Mouse (Mus musculus) heart, postnatal 14 days (tissue): ENCODE measurements around the gene E2f6. TPM values are rescaled to one million over a fixed set of nuclear protein-coding genes. Genes with fewer than 3 reads are reported as not detected.

Experiments used
- DNase-seq, 2 experiments: peaks; one replicate each; pipeline ENCODE4 v3.0.0; 2021 to 2022
- intact Hi-C: fragments of 180-260 bp; cut with DNase I; formaldehyde crosslinking; loops from one replicate; pipeline ENCODE4 v1.15.1; 2025
- total RNA-seq, 2 experiments: library from RNA; stranded (reverse); gene quantifications; 2 replicates each; pipeline ENCODE4 v1.2.3; 2021

E2f6 gene
- total RNA-seq, 2 experiments from 2014 or later = 57.2 to 60.7 TPM

- intact Hi-C loops = no loop called here
- peak; percentile 32 to 36 for DNase-seq
Measured at GRCm38 (mm10) chr12:16840842-16841782, 30.3 kb downstream of the E2f6 start.

- DNase-seq = peak in 1 of 2 experiments; percentile 52
- intact Hi-C loops = no loop called here
Measured at GRCm38 (mm10) chr12:16844623-16845592, 34.1 kb downstream of the E2f6 start.

GRCm38 (mm10) chr12:16847204-16847792 is 36.5 kb downstream of the E2f6 start:
- no peak for DNase-seq

GRCm38 (mm10) chr12:16848501-16848900 is 37.7 kb downstream of the E2f6 start:
- intact Hi-C loops = no loop called here
- DNase-seq = no peak

More at GRCm38 (mm10) chr12:16847204-16847792, 36.5 kb downstream of the E2f6 start:
- intact Hi-C loops = no loop called here

- no peak for DNase-seq
- intact Hi-C loops = no loop called here
Measured at GRCm38 (mm10) chr12:16849821-16850220, 39.1 kb downstream of the E2f6 start.

GRCm38 (mm10) chr12:16850431-16851375 is 39.9 kb downstream of the E2f6 start:
- intact Hi-C loops = no loop called here
- peak; percentile 58 to 67 for DNase-seq

GRCm38 (mm10) chr12:16853431-16854165 is 42.8 kb downstream of the E2f6 start:
- peak; percentile 75 to 83 for DNase-seq
- intact Hi-C loops = no loop called here

GRCm38 (mm10) chr12:16855632-16856305 is 45.0 kb downstream of the E2f6 start:
- DNase-seq = no peak
- intact Hi-C loops = no loop called here

GRCm38 (mm10) chr12:16856306-16856679 is 45.5 kb downstream of the E2f6 start:
- intact Hi-C loops = no loop called here
- no peak for DNase-seq

- intact Hi-C loops = no loop called here
- no peak for DNase-seq
Measured at GRCm38 (mm10) chr12:16858081-16858480, 47.3 kb downstream of the E2f6 start.

- intact Hi-C loops = no loop called here
- DNase-seq = no peak
Measured at GRCm38 (mm10) chr12:16859781-16860180, 49.0 kb downstream of the E2f6 start.

- no peak for DNase-seq
- intact Hi-C loops = no loop called here
Measured at GRCm38 (mm10) chr12:16860533-16860932, 49.8 kb downstream of the E2f6 start.

- no peak for DNase-seq
- intact Hi-C loops = no loop called here
Measured at GRCm38 (mm10) chr12:16860961-16861360, 50.2 kb downstream of the E2f6 start.

- intact Hi-C loops = no loop called here
Measured at GRCm38 (mm10) chr12:16864477-16864876, 53.7 kb downstream of the E2f6 start.

GRCm38 (mm10) chr12:16865871-16866270 is 55.1 kb downstream of the E2f6 start:
- DNase-seq = no peak
- intact Hi-C loops = no loop called here

More at GRCm38 (mm10) chr12:16864477-16864876, 53.7 kb downstream of the E2f6 start:
- DNase-seq = no peak

- intact Hi-C loops = no loop called here
- DNase-seq = no peak
Measured at GRCm38 (mm10) chr12:16866460-16866859, 55.7 kb downstream of the E2f6 start.

- intact Hi-C loops = no loop called here
- no peak for DNase-seq
Measured at GRCm38 (mm10) chr12:16867306-16867705, 56.5 kb downstream of the E2f6 start.

GRCm38 (mm10) chr12:16868618-16869017 is 57.9 kb downstream of the E2f6 start:
- no peak for DNase-seq
- intact Hi-C loops = no loop called here
